ENCODE assay signal across 12 mouse cellular contexts in genomic region chr10:23541914-23542313, GRCm38 (mm10).
DNase-seq lines count a peak whose midpoint lies in the region; TF ChIP-seq lines count a peak whose summit lies in the region.
"Had no signal": no experiment of that assay in that cellular context is flagged by ENCODE, and none has a peak within 500 bp of the region (broad histone marks: within the 10 kb centered on the region; RNA-seq: fewer than 3 reads in every experiment).

No protein-coding gene starts in this region.

- intact Hi-C loops in left cerebral cortex, postnatal 4 days (cut with DNase I), result no loop called here
- intact Hi-C loops in left cerebral cortex, adult 2 months (cut with DNase I), result no loop called here
- intact Hi-C loops in left cerebral cortex, postnatal 10 days (cut with DNase I), result no loop called here

- H3K27ac ChIP-seq in cerebellum, adult 2 months (ENCODE audit: insufficient read depth, low read length), result no peak overlapping the region
- H3K27ac ChIP-seq in left cerebral cortex, adult 2 months, result no peak overlapping the region
- H3K27ac ChIP-seq: embryonic facial prominence, embryonic 10.5 days; forebrain, embryonic 10.5 days; liver, embryonic 15.5 days had no signal

- no peak for TF ChIP-seq CTCF in cerebellum, adult 2 months (IDR thresholded peaks at IDR 0.05; ENCODE audit: borderline replicate concordance, insufficient read depth, low read depth, low read length)
- no peak for TF ChIP-seq CTCF in left cerebral cortex, adult 2 months (IDR thresholded peaks at IDR 0.05)

- TF ChIP-seq POLR2A in cerebellum, adult 2 months (IDR thresholded peaks at IDR 0.05; ENCODE audit: borderline replicate concordance, insufficient read depth, low read length), result no peak
- TF ChIP-seq POLR2A in myocyte (IDR thresholded peaks at IDR 0.05; ENCODE audit: insufficient read length, low read depth), result no peak

- 19% methylated on average over 5 of the region's 5 CpGs for WGBS in cerebellum, adult 2 months

- H3K79me2 ChIP-seq in myocyte (ENCODE audit: control insufficient read depth, insufficient read depth), result no peaks in the 10 kb centered on the region

- peak overlapping the region; percentile 5 for H3K4me2 ChIP-seq in myocyte (ENCODE audit: low read depth)
- H3K4me2 ChIP-seq: heart, embryonic 11.5 days; liver, embryonic 15.5 days had no signal

- H3K36me3 ChIP-seq in myocyte (ENCODE audit: control insufficient read depth, insufficient read depth), result no peaks in the 10 kb centered on the region
- H3K36me3 ChIP-seq: embryonic facial prominence, embryonic 10.5 days; forebrain, embryonic 10.5 days; liver, embryonic 15.5 days had no signal

- H3K4me1 ChIP-seq in cerebellum, adult 2 months (ENCODE audit: control insufficient read depth, insufficient read depth, low read length), result no peaks in the 10 kb centered on the region
- H3K4me1 ChIP-seq: liver, embryonic 15.5 days had no signal

- DNase-seq in cerebellum, postnatal 10 days, result peak; percentile 4 to 10
- no peak for DNase-seq in cerebellum, adult 2 months
- DNase-seq in left cerebral cortex, postnatal 4 days, result peak; percentile 6
- no peak for DNase-seq in left cerebral cortex, adult 2 months (ENCODE audit: extremely low spot score in 1 of 2, low spot score in 2 of 2)
- peak; percentile 4 for DNase-seq in embryo, embryonic 9.5 days (ENCODE audit: extremely low spot score)
- DNase-seq in left cerebral cortex, postnatal 10 days (ENCODE audit: extremely low spot score in 1 of 2, low spot score in 2 of 2), result no peak
- DNase-seq in left cerebral cortex, adult 18-20 months (ENCODE audit: low spot score in 2 of 2), result no peak

- H3K4me3 ChIP-seq in cerebellum, adult 2 months (replicated peaks; ENCODE audit: insufficient read depth, low read depth, low read length), result no peak overlapping the region
- H3K4me3 ChIP-seq in left cerebral cortex, adult 2 months, result no peak overlapping the region
- H3K4me3 ChIP-seq in myocyte, result no peak overlapping the region
- H3K4me3 ChIP-seq: embryonic facial prominence, embryonic 10.5 days; forebrain, embryonic 10.5 days; liver, embryonic 15.5 days had no signal

- no peak overlapping the region for H3ac ChIP-seq in myocyte (ENCODE audit: control insufficient read depth, insufficient read length)

- no peaks in the 10 kb centered on the region for H3K27me3 ChIP-seq in cerebellum, adult 2 months (ENCODE audit: control insufficient read depth, insufficient read depth, low read length)
- no peaks in the 10 kb centered on the region for H3K27me3 ChIP-seq in myocyte (ENCODE audit: control insufficient read depth, insufficient read depth, insufficient read length)
- H3K27me3 ChIP-seq: liver, embryonic 15.5 days had no signal

TF ChIP-seq in myocyte, 11 proteins besides CTCF, POLR2A, EP300 and RAD21:
- TF ChIP-seq SRF (IDR thresholded peaks at IDR 0.05; ENCODE audit: control insufficient read depth, insufficient read length, low read depth) (peak; percentile 89), MYOD1 (IDR thresholded peaks at IDR 0.05; ENCODE audit: control insufficient read depth in 1 of 3, insufficient read length in 2 of 3, low read depth in 2 of 3) (peak in 1 of 3 experiments; percentile 33), MYOG (IDR thresholded peaks at IDR 0.05; ENCODE audit: control insufficient read depth in 1 of 3, insufficient read depth in 1 of 3, insufficient read length in 2 of 3, low read depth in 2 of 3) (peak in 2 of 3 experiments; percentile 12 to 64), POLR2AphosphoS2 (IDR thresholded peaks at IDR 0.05; ENCODE audit: insufficient read length, low read depth) (no peak)
TF ChIP-seq in myocyte: peak in this region for 3.

Comparison
In these comparisons a context has a peak if more than half of its experiments do, and no peak if none do; other contexts are left out.
1. DNase-seq: peak in cerebellum, postnatal 10 days (2 of 2), left cerebral cortex, postnatal 4 days (single experiment) and embryo, embryonic 9.5 days (single experiment); none in cerebellum, adult 2 months (0 of 2), left cerebral cortex, adult 2 months (0 of 2), left cerebral cortex, postnatal 10 days (0 of 2) and left cerebral cortex, adult 18-20 months (0 of 2).